15 mouse cellular contexts compared by ENCODE assay signal in genomic region chr13:59485456-59485855, GRCm38 (mm10).
"Had no signal": no experiment of that assay in that cellular context is flagged by ENCODE, and none has a peak within 500 bp of the region (broad histone marks: within the 10 kb centered on the region; RNA-seq: fewer than 3 reads in every experiment).

No protein-coding gene starts in this region.

- H3K4me2 ChIP-seq: neural tube, embryonic 13.5 days; neural tube, embryonic 15.5 days; stomach, embryonic 15.5 days had no signal

- H3K4me3 ChIP-seq: neural tube, embryonic 13.5 days; neural tube, embryonic 15.5 days; stomach, embryonic 15.5 days had no signal

- H3K9me3 ChIP-seq: neural tube, embryonic 13.5 days; neural tube, embryonic 15.5 days; stomach, embryonic 15.5 days had no signal

- H3K27me3 ChIP-seq: neural tube, embryonic 13.5 days; neural tube, embryonic 15.5 days; stomach, embryonic 15.5 days had no signal

- DNase-seq: retina, postnatal 1 day; right cerebral cortex, adult 18-20 months; right cerebral cortex, postnatal 14 days; right cerebral cortex, postnatal 25 days; right cerebral cortex, postnatal 4 days; spleen, adult 18-20 months; thymus, adult 18-20 months; thymus, adult 2 months; thymus, postnatal 25 days; thymus, postnatal 36 days; thymus, postnatal 4 days had no signal

- H3K4me1 ChIP-seq: neural tube, embryonic 13.5 days; stomach, embryonic 15.5 days had no signal

- H3K9ac ChIP-seq: neural tube, embryonic 13.5 days; neural tube, embryonic 15.5 days; stomach, embryonic 15.5 days had no signal

- H3K27ac ChIP-seq: neural tube, embryonic 13.5 days; neural tube, embryonic 15.5 days; stomach, embryonic 15.5 days; stomach, postnatal 0 days had no signal

- H3K36me3 ChIP-seq: stomach, embryonic 15.5 days had no signal
